Mouse (Mus musculus): ENCODE data around the gene Slc7a3.
"Not testable (repeated sequence)": the region's sequence is repeated elsewhere in the genome, so short reads cannot be mapped to it uniquely, and the experiment has no call there.

Gene Slc7a3

GRCm38 (mm10) chrX:101085920-101086319, at the start of gene Slc7a3:
Gene Slc7a3 (minus strand): TSS chrX:101086020.
- no peak for DNase-seq (ENCODE audit: extremely low spot score, low read depth, low spot score)

GRCm38 (mm10) chrX:101131992-101132791, 46.4 kb upstream of the Slc7a3 start:
- no peak for DNase-seq (ENCODE audit: extremely low spot score, low read depth, low spot score)

GRCm38 (mm10) chrX:101131001-101131400, 45.2 kb upstream of the Slc7a3 start:
- peak; percentile 50 for DNase-seq (ENCODE audit: extremely low spot score, low read depth, low spot score)

GRCm38 (mm10) chrX:101128559-101128958, 42.7 kb upstream of the Slc7a3 start:
- DNase-seq (ENCODE audit: extremely low spot score, low read depth, low spot score) = no peak

- no peak for DNase-seq (ENCODE audit: extremely low spot score, low read depth, low spot score)
Measured at GRCm38 (mm10) chrX:101126977-101127376, 41.2 kb upstream of the Slc7a3 start.

- DNase-seq (ENCODE audit: extremely low spot score, low read depth, low spot score) = no peak
Measured at GRCm38 (mm10) chrX:101126474-101126955, 40.7 kb upstream of the Slc7a3 start.

GRCm38 (mm10) chrX:101120546-101120945, 34.7 kb upstream of the Slc7a3 start:
- DNase-seq (ENCODE audit: extremely low spot score, low read depth, low spot score) = no peak

GRCm38 (mm10) chrX:101085211-101085610, 609 bp downstream of the Slc7a3 start:
- DNase-seq (ENCODE audit: extremely low spot score, low read depth, low spot score) = not testable (repeated sequence)

- no peak for DNase-seq (ENCODE audit: extremely low spot score, low read depth, low spot score)
Measured at GRCm38 (mm10) chrX:101084192-101084591, 1.6 kb downstream of the Slc7a3 start.

GRCm38 (mm10) chrX:101065245-101065644, 20.6 kb downstream of the Slc7a3 start:
- no peak for DNase-seq (ENCODE audit: extremely low spot score, low read depth, low spot score)

- no peak for DNase-seq (ENCODE audit: extremely low spot score, low read depth, low spot score)
Measured at GRCm38 (mm10) chrX:101063503-101063902, 22.3 kb downstream of the Slc7a3 start.

GRCm38 (mm10) chrX:101059541-101059940, 26.3 kb downstream of the Slc7a3 start, which contains the start of gene Tex11:
Gene Tex11 (minus strand): TSS chrX:101059667.
- DNase-seq (ENCODE audit: extremely low spot score, low read depth, low spot score) = no peak
